Mouse (Mus musculus) stomach, embryonic 15.5 days (tissue): ENCODE measurements around the gene Itga3. TPM values are rescaled to one million over a fixed set of nuclear protein-coding genes. Genes with fewer than 3 reads are reported as not detected.

Experiments
- ATAC-seq: fragments of 200-750 bp; cut with Nextera tagmentation; 2 replicates; pipeline ENCODE4 v1.8.0; 2017; ENCODE audit warnings: low read depth, moderate number of reproducible peaks, moderate TSS enrichment; ENCODE audit not compliant: insufficient read depth, low FRiP score
- H3K27ac ChIP-seq: fragments of 300-500 bp; sonication (generic); 2 replicates; pipeline ENCODE4 v1.5.1; 2015; ENCODE audit warnings: mild to moderate bottlenecking, inconsistent platforms
- H3K27me3 ChIP-seq: fragments of 300-500 bp; sonication (generic); replicated peaks from 2 replicates; pipeline ENCODE4 v1.6.1; 2015; ENCODE audit warnings: inconsistent platforms
- H3K36me3 ChIP-seq: fragments of 300-500 bp; sonication (generic); 2 replicates; pipeline ENCODE4 v1.6.1; 2015; ENCODE audit warnings: inconsistent platforms
- H3K4me1 ChIP-seq: fragments of 300-500 bp; sonication (generic); 2 replicates; pipeline ENCODE4 v1.6.1; 2015; ENCODE audit warnings: inconsistent platforms
- H3K4me2 ChIP-seq: fragments of 300-500 bp; sonication (generic); 2 replicates; pipeline ENCODE4 v1.6.1; 2015; ENCODE audit warnings: mild to moderate bottlenecking, inconsistent platforms
- H3K4me3 ChIP-seq: fragments of 300-500 bp; sonication (generic); replicated peaks from 2 replicates; pipeline ENCODE4 v1.5.1; 2015; ENCODE audit warnings: inconsistent platforms
- H3K9ac ChIP-seq: fragments of 300-500 bp; sonication (generic); 2 replicates; pipeline ENCODE4 v1.6.1; 2015; ENCODE audit warnings: inconsistent platforms
- H3K9me3 ChIP-seq: fragments of 300-500 bp; sonication (generic); 2 replicates; pipeline ENCODE4 v1.6.1; 2016; ENCODE audit warnings: inconsistent platforms
- WGBS: fragments of 180-500 bp; shearing (Covaris S2); methylation state at CpG from one replicate; pipeline ENCODE4 v1.1.7; 2015; 5-methylcytosine and 5-hydroxymethylcytosine counted together
- polyA plus RNA-seq: library from polyadenylated mRNA; unstranded; fragments of >200 nt; fragmentation: Nextera tagmentation; extraction: Ambion mirVana; gene quantifications from 2 replicates; pipeline ENCODE4 v1.2.1, GENCODE M21; 2015

The Itga3 gene
- polyA plus RNA-seq, 1 experiment from 2014 or later = 24.1 TPM

GRCm38 (mm10) chr11:95093077-95093476 is 16.5 kb upstream of the Itga3 start:
- no peaks in the 10 kb centered on the region for H3K36me3 ChIP-seq
- H3K27me3 ChIP-seq = no peaks in the 10 kb centered on the region
- peaks cover 16% of the 10 kb centered on the region for H3K4me1 ChIP-seq
- 56% methylated on average over 5 of the region's 5 CpGs for WGBS
- no peak overlapping the region for H3K27ac ChIP-seq
- H3K4me2 ChIP-seq = no peak overlapping the region
- H3K9me3 ChIP-seq = no peaks in the 10 kb centered on the region
- ATAC-seq = no peak
- H3K4me3 ChIP-seq = no peak overlapping the region
- H3K9ac ChIP-seq = no peak overlapping the region

GRCm38 (mm10) chr11:95088857-95089779 is 12.5 kb upstream of the Itga3 start:
- Histone ChIP-seq H3K4me2 (no peak overlapping the region), H3K4me3 (no peak overlapping the region), H3K27me3 (no peaks in the 10 kb centered on the region), H3K27ac (peak overlapping the region; percentile 78; the same call in 1 of the 2 replicates), H3K9ac (no peak overlapping the region), H3K36me3 (no peaks in the 10 kb centered on the region), H3K4me1 (peaks cover 17% of the 10 kb centered on the region; the same call in 1 of the 2 replicates), H3K9me3 (no peaks in the 10 kb centered on the region)
- WGBS = 61% methylated on average over 16 of the region's 16 CpGs
- ATAC-seq = no peak

GRCm38 (mm10) chr11:95088286-95088685 is 11.7 kb upstream of the Itga3 start:
- no peak overlapping the region for H3K4me3 ChIP-seq
- peak overlapping the region; percentile 78 for H3K27ac ChIP-seq
- no peak overlapping the region for H3K4me2 ChIP-seq
- no peaks in the 10 kb centered on the region for H3K27me3 ChIP-seq
- no peak for ATAC-seq
- H3K9me3 ChIP-seq = no peaks in the 10 kb centered on the region
- WGBS = 58% methylated on average over 7 of the region's 7 CpGs
- peaks cover 17% of the 10 kb centered on the region; the same call in 1 of the 2 replicates for H3K4me1 ChIP-seq
- H3K36me3 ChIP-seq = no peaks in the 10 kb centered on the region
- no peak overlapping the region for H3K9ac ChIP-seq

GRCm38 (mm10) chr11:95087301-95088228 is 11.0 kb upstream of the Itga3 start:
- WGBS = 50% methylated on average over 17 of the region's 17 CpGs
- no peak overlapping the region for H3K4me2 ChIP-seq
- no peaks in the 10 kb centered on the region for H3K27me3 ChIP-seq
- H3K9ac ChIP-seq = no peak overlapping the region
- H3K27ac ChIP-seq = peak overlapping the region; percentile 60
- H3K9me3 ChIP-seq = no peaks in the 10 kb centered on the region
- no peak overlapping the region for H3K4me3 ChIP-seq
- H3K4me1 ChIP-seq = peaks cover 17% of the 10 kb centered on the region; the same call in 1 of the 2 replicates
- H3K36me3 ChIP-seq = no peaks in the 10 kb centered on the region
- no peak for ATAC-seq

- no peak overlapping the region for H3K9ac ChIP-seq
- H3K4me1 ChIP-seq = peaks cover 17% of the 10 kb centered on the region; the same call in 1 of the 2 replicates
- H3K9me3 ChIP-seq = no peaks in the 10 kb centered on the region
- no peaks in the 10 kb centered on the region for H3K36me3 ChIP-seq
- H3K27me3 ChIP-seq = no peaks in the 10 kb centered on the region
- no peak overlapping the region for H3K4me3 ChIP-seq
- 50% methylated on average over 5 of the region's 5 CpGs for WGBS
- H3K4me2 ChIP-seq = no peak overlapping the region
- no peak for ATAC-seq
- no peak overlapping the region for H3K27ac ChIP-seq
Measured at GRCm38 (mm10) chr11:95086229-95086628, 9.6 kb upstream of the Itga3 start.

- Histone ChIP-seq H3K27me3 (no peaks in the 10 kb centered on the region), H3K4me3 (no peak overlapping the region), H3K27ac (no peak overlapping the region), H3K9ac (no peak overlapping the region), H3K36me3 (no peaks in the 10 kb centered on the region), H3K4me1 (peaks cover 18% of the 10 kb centered on the region), H3K4me2 (no peak overlapping the region), H3K9me3 (no peaks in the 10 kb centered on the region)
- 13% methylated on average over 5 of the region's 5 CpGs for WGBS
- no peak for ATAC-seq
Measured at GRCm38 (mm10) chr11:95085710-95086109, 9.1 kb upstream of the Itga3 start.

- H3K4me2 ChIP-seq = no peak overlapping the region
- no peaks in the 10 kb centered on the region for H3K27me3 ChIP-seq
- no peak overlapping the region for H3K27ac ChIP-seq
- H3K9ac ChIP-seq = no peak overlapping the region
- H3K9me3 ChIP-seq = no peaks in the 10 kb centered on the region
- no peak overlapping the region for H3K4me3 ChIP-seq
- H3K36me3 ChIP-seq = no peaks in the 10 kb centered on the region
- WGBS = 44% methylated on average over 5 of the region's 5 CpGs
- H3K4me1 ChIP-seq = peaks cover 25% of the 10 kb centered on the region
- no peak for ATAC-seq
Measured at GRCm38 (mm10) chr11:95084811-95085382, 8.3 kb upstream of the Itga3 start.

- no peak overlapping the region for H3K4me3 ChIP-seq
- no peak overlapping the region for H3K9ac ChIP-seq
- H3K27me3 ChIP-seq = no peaks in the 10 kb centered on the region
- no peak overlapping the region for H3K4me2 ChIP-seq
- no peaks in the 10 kb centered on the region for H3K36me3 ChIP-seq
- no peak for ATAC-seq
- H3K27ac ChIP-seq = no peak overlapping the region
- 42% methylated on average over 4 of the region's 4 CpGs for WGBS
- no peaks in the 10 kb centered on the region for H3K9me3 ChIP-seq
- H3K4me1 ChIP-seq = peaks cover 31% of the 10 kb centered on the region
Measured at GRCm38 (mm10) chr11:95084175-95084574, 7.6 kb upstream of the Itga3 start.

GRCm38 (mm10) chr11:95082896-95083295 is 6.3 kb upstream of the Itga3 start:
- 94% methylated on average over 7 of the region's 7 CpGs for WGBS
- Histone ChIP-seq H3K4me1 (peaks cover 37% of the 10 kb centered on the region), H3K36me3 (no peaks in the 10 kb centered on the region), H3K9me3 (no peaks in the 10 kb centered on the region), H3K27ac (no peak overlapping the region), H3K4me2 (no peak overlapping the region), H3K4me3 (no peak overlapping the region), H3K9ac (no peak overlapping the region), H3K27me3 (peaks cover 6% of the 10 kb centered on the region; the same call in 1 of the 2 replicates)
- ATAC-seq = no peak

GRCm38 (mm10) chr11:95080783-95081182 is 4.2 kb upstream of the Itga3 start:
- Histone ChIP-seq H3K4me1 (peaks cover 27% of the 10 kb centered on the region), H3K27ac (no peak overlapping the region)
- 61% methylated on average over 6 of the region's 6 CpGs for WGBS

GRCm38 (mm10) chr11:95079256-95079875 is 2.8 kb upstream of the Itga3 start:
- WGBS = 69% methylated on average over 6 of the region's 6 CpGs
- H3K9ac ChIP-seq = no peak overlapping the region
- H3K4me2 ChIP-seq = no peak overlapping the region
- H3K36me3 ChIP-seq = no peaks in the 10 kb centered on the region
- H3K9me3 ChIP-seq = no peaks in the 10 kb centered on the region
- no peak for ATAC-seq
- no peak overlapping the region for H3K4me3 ChIP-seq
- H3K27me3 ChIP-seq = peaks cover 12% of the 10 kb centered on the region; the same call in 1 of the 2 replicates
- no peak overlapping the region for H3K27ac ChIP-seq
- H3K4me1 ChIP-seq = peaks cover 38% of the 10 kb centered on the region

More at GRCm38 (mm10) chr11:95080783-95081182, 4.2 kb upstream of the Itga3 start:
- Histone ChIP-seq H3K9me3 (no peaks in the 10 kb centered on the region), H3K4me2 (no peak overlapping the region), H3K36me3 (no peaks in the 10 kb centered on the region), H3K4me3 (no peak overlapping the region), H3K27me3 (peaks cover 12% of the 10 kb centered on the region; the same call in 1 of the 2 replicates), H3K9ac (no peak overlapping the region)
- no peak for ATAC-seq
